Mouse (Mus musculus): ENCODE results near the gene Il18r1.
A peak's percentile ranks its signal among the peaks of the same experiment; 100 is the strongest.

Il18r1 gene

GRCm38 (mm10) chr1:40499708-40500107 is 34.4 kb downstream of the Il18r1 start:
- no peak for DNase-seq (ENCODE audit: low spot score)

- no peak for DNase-seq (ENCODE audit: low spot score)
Measured at GRCm38 (mm10) chr1:40501126-40501525, 35.8 kb downstream of the Il18r1 start.

GRCm38 (mm10) chr1:40501546-40502398 is 36.4 kb downstream of the Il18r1 start:
- DNase-seq (ENCODE audit: low spot score): no peak

- DNase-seq (ENCODE audit: low spot score): no peak
Measured at GRCm38 (mm10) chr1:40504548-40504947, 39.2 kb downstream of the Il18r1 start.

- no peak for DNase-seq (ENCODE audit: low spot score)
Measured at GRCm38 (mm10) chr1:40514851-40515585, 49.7 kb downstream of the Il18r1 start, which contains the start of gene Il18rap. Il18rap (plus strand) TSS chr1:40515362.

GRCm38 (mm10) chr1:40516364-40516763 is 51.0 kb downstream of the Il18r1 start:
- DNase-seq (ENCODE audit: low spot score): no peak

GRCm38 (mm10) chr1:40522918-40523317 is 57.6 kb downstream of the Il18r1 start:
- DNase-seq (ENCODE audit: low spot score): no peak

- no peak for DNase-seq (ENCODE audit: low spot score)
Measured at GRCm38 (mm10) chr1:40523971-40524722, 58.8 kb downstream of the Il18r1 start.

- no peak for DNase-seq (ENCODE audit: low spot score)
Measured at GRCm38 (mm10) chr1:40529287-40529686, 63.9 kb downstream of the Il18r1 start.

GRCm38 (mm10) chr1:40537577-40537976 is 72.2 kb downstream of the Il18r1 start:
- no peak for DNase-seq (ENCODE audit: low spot score)

GRCm38 (mm10) chr1:40544650-40545049 is 79.3 kb downstream of the Il18r1 start:
- DNase-seq (ENCODE audit: low spot score): peak; percentile 16

- no peak for DNase-seq (ENCODE audit: low spot score)
Measured at GRCm38 (mm10) chr1:40546645-40547044, 81.3 kb downstream of the Il18r1 start.

- no peak for DNase-seq (ENCODE audit: low spot score)
Measured at GRCm38 (mm10) chr1:40547064-40547572, 81.8 kb downstream of the Il18r1 start.

- no peak for DNase-seq (ENCODE audit: low spot score)
Measured at GRCm38 (mm10) chr1:40547762-40548161, 82.4 kb downstream of the Il18r1 start.
